Mouse (Mus musculus) ovary, adult 10 weeks (tissue): ENCODE data around the gene Kcnc3. TPM values are rescaled to one million over a fixed set of nuclear protein-coding genes. Genes with fewer than 3 reads are reported as not detected.

Source experiments
- polyA plus RNA-seq: library from polyadenylated mRNA; stranded (reverse); fragments of 350-450 nt; fragmentation: Illumina TruSeq; extraction: RNeasy Lipid Tissue Mini Kit (QIAGEN cat#74804); gene quantifications from one replicate; pipeline ENCODE4 v1.2.3, GENCODE M21; 2014

Gene Kcnc3
- not detected for polyA plus RNA-seq

GRCm38 (mm10) chr7:44590402-44591347 lies at the start of gene Kcnc3:
TSS of gene Kcnc3 (plus strand) at chr7:44590664.

GRCm38 (mm10) chr7:44548497-44549087 lies 41.9 kb upstream of the Kcnc3 start, which contains the start of gene Pold1:
TSS of gene Pold1 (minus strand) at chr7:44548849.

GRCm38 (mm10) chr7:44553826-44554225 lies 36.6 kb upstream of the Kcnc3 start, which contains the start of gene Nr1h2:
TSS of gene Nr1h2 (minus strand) at chr7:44553951.

GRCm38 (mm10) chr7:44572213-44572701 lies 18.2 kb upstream of the Kcnc3 start, which contains the start of gene Napsa:
TSS of gene Napsa (plus strand) at chr7:44572380.

Other genes with a start within 250 kb of the Kcnc3 start
- not detected for gene Syt3, start 206.6 kb upstream of the Kcnc3 start, polyA plus RNA-seq
- not detected for gene 1700008O03Rik, start 204.8 kb upstream of the Kcnc3 start, polyA plus RNA-seq
- 0.26 TPM for gene Lrrc4b, start 161.6 kb upstream of the Kcnc3 start, polyA plus RNA-seq
- gene Aspdh, start 125.3 kb upstream of the Kcnc3 start, polyA plus RNA-seq, result not detected
- not detected for gene Josd2, start 122.7 kb upstream of the Kcnc3 start, polyA plus RNA-seq
- gene Emc10, start 94.1 kb upstream of the Kcnc3 start, polyA plus RNA-seq, result 1.5 TPM
- gene Fam71e1, start 94.1 kb upstream of the Kcnc3 start, polyA plus RNA-seq, result not detected
- gene Mybpc2, start 66.0 kb upstream of the Kcnc3 start, polyA plus RNA-seq, result not detected
- not detected for gene Spib, start 58.6 kb upstream of the Kcnc3 start, polyA plus RNA-seq
- gene Pold1, start 41.8 kb upstream of the Kcnc3 start, polyA plus RNA-seq, result not detected
- not detected for gene Nr1h2, start 36.7 kb upstream of the Kcnc3 start, polyA plus RNA-seq
- gene Napsa, start 18.3 kb upstream of the Kcnc3 start, polyA plus RNA-seq, result not detected
- gene Myh14, start 80.2 kb downstream of the Kcnc3 start, polyA plus RNA-seq, result not detected
- not detected for gene Izumo2, start 118.1 kb downstream of the Kcnc3 start, polyA plus RNA-seq
- gene Vrk3, start 157.7 kb downstream of the Kcnc3 start, polyA plus RNA-seq, result 3.8 TPM
- gene Zfp473, start 160.4 kb downstream of the Kcnc3 start, polyA plus RNA-seq, result 2.2 TPM
- 5.9 TPM for gene Nup62, start 225.4 kb downstream of the Kcnc3 start, polyA plus RNA-seq
- not detected for gene Il4i1, start 225.7 kb downstream of the Kcnc3 start, polyA plus RNA-seq
- 5.8 TPM for gene Atf5, start 226.0 kb downstream of the Kcnc3 start, polyA plus RNA-seq